Mouse (Mus musculus) C2C12 (cell line): ENCODE data around the gene Eepd1. TPM values are rescaled to one million over a fixed set of nuclear protein-coding genes. Genes with fewer than 3 reads are reported as not detected.

Source experiments
- H3K27me3 ChIP-seq: one replicate; pipeline ENCODE4 v1.6.1; 2011; ENCODE audit not compliant: control insufficient read depth, insufficient read depth, insufficient read length
- H3K36me3 ChIP-seq: one replicate; pipeline ENCODE4 v1.6.1; 2011; ENCODE audit not compliant: control insufficient read depth, insufficient read depth
- H3K4me3 ChIP-seq: one replicate; pipeline ENCODE4 v1.5.1; 2011; ENCODE audit warnings: mild to moderate bottlenecking, control low read depth; ENCODE audit not compliant: poor library complexity, insufficient read depth, severe bottlenecking
- H3K79me2 ChIP-seq: one replicate; pipeline ENCODE4 v1.6.1; 2011; ENCODE audit not compliant: control insufficient read depth, insufficient read depth
- H3K79me3 ChIP-seq: one replicate; pipeline ENCODE4 v1.6.1; 2011; ENCODE audit warnings: low read depth, control low read depth
- H3ac ChIP-seq: one replicate; pipeline ENCODE3; 2011; ENCODE audit warnings: low read depth; ENCODE audit not compliant: control insufficient read depth, insufficient read length
- CEBPB ChIP-seq: IDR thresholded peaks from one replicate; pipeline ENCODE4 v1.6.1; 2011; ENCODE audit warnings: low read depth, mild to moderate bottlenecking, control low read depth, moderate library complexity
- CTCF ChIP-seq: IDR thresholded peaks from one replicate; pipeline ENCODE4 v1.5.1; 2011; ENCODE audit not compliant: control insufficient read depth, insufficient read depth, insufficient read length
- FOSL1 ChIP-seq: IDR thresholded peaks from one replicate; pipeline ENCODE4 v1.8.0; 2011; ENCODE audit warnings: mild to moderate bottlenecking, low read length; ENCODE audit not compliant: poor library complexity, insufficient read depth, severe bottlenecking
- MAX ChIP-seq: IDR thresholded peaks from one replicate; pipeline ENCODE4 v1.6.1; 2011; ENCODE audit warnings: mild to moderate bottlenecking, control low read depth
- MYOD1 ChIP-seq: IDR thresholded peaks from one replicate; pipeline ENCODE4 v1.6.1; 2011; ENCODE audit warnings: low read depth; ENCODE audit not compliant: control insufficient read depth, insufficient read length
- MYOG ChIP-seq: IDR thresholded peaks from one replicate; pipeline ENCODE4 v1.6.1; 2011; ENCODE audit not compliant: control insufficient read depth, insufficient read length; ENCODE audit errors: extremely low read depth
- USF1 ChIP-seq: IDR thresholded peaks from one replicate; pipeline ENCODE4 v1.6.1; 2011; ENCODE audit warnings: low read depth, mild to moderate bottlenecking, control low read depth, moderate library complexity
- polyA plus RNA-seq: library from polyadenylated mRNA; unstranded; fragments of >200 nt; fragmentation: generic; extraction: Trizol; gene quantifications from one replicate; pipeline ENCODE4 v1.2.1, GENCODE M21; 2012; ENCODE audit warnings: missing spikeins

The Eepd1 gene
- polyA plus RNA-seq, 1 experiment = 1.1 TPM

DNA sequence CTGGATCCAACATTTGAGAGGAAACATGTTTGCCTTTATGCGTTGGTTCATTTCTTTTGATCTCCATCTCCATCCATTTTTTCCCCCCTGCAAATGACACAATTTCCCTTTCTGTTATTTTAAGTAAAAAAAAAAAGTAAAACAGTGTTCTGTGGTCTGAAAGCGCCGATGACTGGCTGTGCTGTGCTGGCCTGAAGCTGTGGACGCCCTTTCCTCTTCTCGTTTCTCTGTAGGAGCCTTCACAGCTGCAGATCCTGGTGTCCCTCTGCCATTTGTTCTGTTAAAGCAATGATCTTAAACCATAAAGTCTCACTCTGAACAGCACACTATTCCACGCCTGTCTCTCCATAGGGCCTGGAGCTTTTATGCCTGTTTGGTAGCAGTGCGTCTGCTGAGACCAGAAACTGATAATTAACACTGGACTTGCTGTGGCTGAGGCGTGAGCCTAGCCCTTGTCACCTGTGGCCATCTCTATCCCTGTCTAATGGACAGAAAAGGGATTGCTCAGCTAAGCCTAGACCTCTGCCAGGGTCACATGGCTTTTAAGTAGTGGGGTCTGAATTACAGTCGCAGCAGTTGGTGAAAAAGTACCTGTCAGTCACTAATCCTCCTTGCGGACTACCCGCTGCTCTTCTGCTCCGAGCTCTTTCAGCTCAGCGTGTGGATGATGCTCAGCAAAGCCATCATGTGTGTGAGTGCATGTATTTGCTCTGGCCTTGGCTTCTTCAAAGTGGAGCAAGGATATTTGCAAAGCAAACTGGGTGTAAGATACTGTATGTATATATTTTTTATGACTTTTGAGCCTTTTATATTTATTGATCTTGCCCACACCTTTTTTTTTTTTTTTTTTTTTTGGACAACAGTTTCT, 9.2 kb downstream of the Eepd1 start:
- no peaks in the 10 kb centered on the region for H3K36me3 ChIP-seq
- no peak for TF ChIP-seq MAX
- no peak for TF ChIP-seq MYOG
- no peak for TF ChIP-seq CTCF
- no peaks in the 10 kb centered on the region for H3K27me3 ChIP-seq
- H3ac ChIP-seq = no peak overlapping the region
- H3K4me3 ChIP-seq = no peak overlapping the region
- no peaks in the 10 kb centered on the region for H3K79me2 ChIP-seq
- no peaks in the 10 kb centered on the region for H3K79me3 ChIP-seq

DNA sequence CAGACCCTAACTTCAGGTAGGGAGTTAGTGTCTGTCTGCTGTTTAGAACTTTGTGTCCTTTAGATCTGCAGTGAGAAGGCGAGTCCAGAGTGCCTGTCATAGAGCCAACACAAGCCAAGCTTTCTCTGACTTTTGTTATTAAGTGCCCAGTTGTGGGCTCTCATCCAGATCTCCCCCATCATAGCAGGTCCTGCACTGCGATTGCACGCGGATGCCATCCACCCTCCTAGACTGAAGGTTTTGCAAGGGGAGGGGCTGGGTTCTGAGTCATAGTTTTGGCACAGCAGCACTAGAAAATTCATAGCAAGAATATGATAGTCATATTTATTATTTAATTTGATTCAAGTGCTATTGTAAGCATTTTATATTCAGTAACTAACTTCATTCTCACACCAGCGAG, 12.6 kb downstream of the Eepd1 start:
- H3K79me3 ChIP-seq = no peaks in the 10 kb centered on the region
- H3ac ChIP-seq = no peak overlapping the region
- no peak overlapping the region for H3K4me3 ChIP-seq
- no peaks in the 10 kb centered on the region for H3K36me3 ChIP-seq
- no peaks in the 10 kb centered on the region for H3K79me2 ChIP-seq
- no peak for TF ChIP-seq CEBPB
- no peak for TF ChIP-seq USF1
- TF ChIP-seq MAX = no peak
- no peak for TF ChIP-seq MYOD1
- no peak for TF ChIP-seq FOSL1
- TF ChIP-seq CTCF = no peak
- TF ChIP-seq MYOG = no peak
- no peaks in the 10 kb centered on the region for H3K27me3 ChIP-seq

DNA sequence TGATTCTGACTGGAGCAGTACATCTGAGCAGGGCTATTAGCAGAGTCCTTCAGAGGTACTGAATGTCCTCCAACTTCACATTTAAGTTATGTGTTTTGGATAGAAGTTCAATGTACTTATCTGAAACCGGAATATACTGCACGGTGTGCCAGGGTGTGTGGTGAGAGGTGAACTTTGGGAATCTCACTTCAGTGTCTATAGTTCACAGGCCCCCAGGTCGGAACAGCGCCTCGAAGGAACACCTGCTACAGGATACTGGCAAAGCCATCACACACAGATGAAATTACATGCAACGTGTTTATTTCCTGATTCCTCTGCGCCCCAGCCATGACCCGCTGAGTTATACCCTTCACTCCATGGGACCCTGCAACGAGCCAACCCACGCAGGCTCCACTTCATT, 14.3 kb downstream of the Eepd1 start:
- Histone ChIP-seq H3K27me3 (no peaks in the 10 kb centered on the region), H3ac (no peak overlapping the region), H3K4me3 (no peak overlapping the region), H3K36me3 (no peaks in the 10 kb centered on the region), H3K79me3 (no peaks in the 10 kb centered on the region), H3K79me2 (no peaks in the 10 kb centered on the region)
- TF ChIP-seq CEBPB (no peak), MYOD1 (no peak), FOSL1 (no peak), MAX (no peak), MYOG (no peak), CTCF (no peak), USF1 (no peak)

DNA sequence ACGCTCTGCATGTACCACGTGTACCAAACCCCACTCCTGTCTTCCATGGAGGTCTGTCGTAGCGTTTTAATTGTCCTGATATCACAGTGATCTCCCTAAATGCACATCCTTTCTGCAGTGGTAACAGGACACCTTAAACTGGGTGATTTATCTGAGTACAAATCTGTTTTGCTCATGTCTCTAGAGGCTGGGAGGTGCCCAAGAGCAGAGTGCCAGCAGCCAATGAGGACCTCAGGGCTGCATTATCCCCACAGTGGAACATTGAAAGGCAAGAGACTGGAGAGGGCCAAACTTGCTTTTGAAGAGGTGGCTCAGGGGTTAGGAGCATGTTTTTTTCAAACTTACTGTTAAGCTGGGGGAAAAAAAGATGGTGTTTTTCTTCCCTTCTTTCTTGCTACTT, 14.8 kb downstream of the Eepd1 start:
- H3K79me3 ChIP-seq = no peaks in the 10 kb centered on the region
- no peak overlapping the region for H3ac ChIP-seq
- no peaks in the 10 kb centered on the region for H3K79me2 ChIP-seq
- H3K4me3 ChIP-seq = no peak overlapping the region
- TF ChIP-seq MYOD1 (no peak), FOSL1 (no peak), CTCF (no peak), MYOG (no peak), CEBPB (no peak), USF1 (no peak), MAX (no peak)
- no peaks in the 10 kb centered on the region for H3K36me3 ChIP-seq
- no peaks in the 10 kb centered on the region for H3K27me3 ChIP-seq

DNA sequence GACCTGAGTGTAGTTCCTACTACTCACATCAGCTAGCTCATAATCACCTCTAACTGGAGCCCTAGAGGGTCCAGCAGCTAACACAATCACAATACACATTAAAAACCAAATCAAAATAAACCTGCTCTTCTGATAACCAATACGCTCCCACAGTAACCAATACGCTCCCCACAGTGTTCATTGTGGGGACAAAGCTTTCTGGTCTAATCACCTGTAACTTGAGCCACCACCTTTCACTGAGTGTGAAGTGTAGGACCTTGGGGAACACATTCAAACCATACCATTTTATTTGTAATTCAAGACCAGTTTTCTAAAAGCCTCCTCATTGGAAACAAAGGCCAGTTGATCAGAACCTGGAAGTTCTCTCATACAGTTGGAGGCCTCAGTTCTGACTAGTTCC, 15.4 kb downstream of the Eepd1 start:
- no peaks in the 10 kb centered on the region for H3K79me2 ChIP-seq
- no peaks in the 10 kb centered on the region for H3K36me3 ChIP-seq
- no peaks in the 10 kb centered on the region for H3K27me3 ChIP-seq
- H3K4me3 ChIP-seq = no peak overlapping the region
- H3K79me3 ChIP-seq = no peaks in the 10 kb centered on the region
- H3ac ChIP-seq = no peak overlapping the region
- TF ChIP-seq CTCF (no peak), CEBPB (no peak), MYOG (no peak), MAX (no peak), FOSL1 (no peak), MYOD1 (no peak), USF1 (no peak)

DNA sequence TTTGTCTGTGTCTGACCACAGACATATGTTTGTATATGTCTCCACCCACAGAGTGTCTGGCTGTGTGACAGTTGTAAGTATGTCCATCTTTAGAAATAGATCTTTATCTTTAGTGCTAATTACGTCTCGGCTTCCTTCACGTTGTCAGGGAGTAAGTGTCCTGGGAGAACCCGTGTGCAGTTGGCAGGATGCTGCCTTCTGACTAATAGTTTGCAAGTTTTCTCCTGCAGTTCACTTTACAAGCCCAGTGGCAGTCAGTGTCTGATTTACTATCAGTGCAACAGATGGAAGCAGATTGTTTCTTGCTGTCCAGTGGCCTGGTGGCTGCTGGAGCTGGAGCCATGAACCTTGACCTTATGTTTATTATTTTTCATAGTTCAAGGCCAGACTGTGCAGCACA, 17.4 kb downstream of the Eepd1 start:
- no peaks in the 10 kb centered on the region for H3K79me2 ChIP-seq
- no peaks in the 10 kb centered on the region for H3K36me3 ChIP-seq
- no peak overlapping the region for H3ac ChIP-seq
- no peak overlapping the region for H3K4me3 ChIP-seq
- TF ChIP-seq CTCF (no peak), USF1 (no peak)
- H3K27me3 ChIP-seq = no peaks in the 10 kb centered on the region
- no peaks in the 10 kb centered on the region for H3K79me3 ChIP-seq
